Mouse (Mus musculus) ES-E14 (cell line): ENCODE measurements around the gene Tmem265.

Source experiments
- HCFC1 ChIP-seq: IDR thresholded peaks from 2 replicates; pipeline ENCODE4 v1.6.1; 2012; ENCODE audit warnings: low read length, inconsistent platforms, borderline replicate concordance; ENCODE audit not compliant: insufficient read depth
- ZC3H11A ChIP-seq: IDR thresholded peaks from 2 replicates; pipeline ENCODE4 v1.6.1; 2012; ENCODE audit warnings: low read depth, mild to moderate bottlenecking, inconsistent platforms, low read length, borderline replicate concordance
- ZNF384 ChIP-seq: IDR thresholded peaks from 2 replicates; pipeline ENCODE4 v1.6.1; 2012; ENCODE audit warnings: low read depth, low read length, inconsistent platforms

GRCm38 (mm10) chr7:127549116-127549835 lies 11.9 kb upstream of the Tmem265 start:
- TF ChIP-seq ZNF384 (no peak), HCFC1 (no peak), ZC3H11A (no peak)
